Mouse (Mus musculus) liver, embryonic 12.5 days (tissue): ENCODE data around the gene Wasf1. TPM values are rescaled to one million over a fixed set of nuclear protein-coding genes. Genes with fewer than 3 reads are reported as not detected.

ENCODE experiments used
- polyA plus RNA-seq: library from polyadenylated mRNA; unstranded; fragments of >200 nt; fragmentation: Nextera tagmentation; extraction: Ambion mirVana; gene quantifications from 2 replicates; pipeline ENCODE4 v1.2.1, GENCODE M21; 2016

Wasf1 gene
- polyA plus RNA-seq, 1 experiment from 2014 or later = 3.2 TPM

Other genes starting within 250 kb of the Wasf1 start
- 0.72 and 0.87 TPM in 2 replicates for gene Mettl24, start 200.2 kb upstream of the Wasf1 start, polyA plus RNA-seq
- gene Cdc40, start 164 bp upstream of the Wasf1 start, polyA plus RNA-seq = 19.5 and 20.1 TPM in 2 replicates
- gene Gpr6, start 188.8 kb downstream of the Wasf1 start, polyA plus RNA-seq = not detected in 2 replicates